Comparison of ENCODE assay signal across 23 mouse cellular contexts in genomic region chr1:87793138-87793449, GRCm38 (mm10). TPM values are rescaled to one million over a fixed set of nuclear protein-coding genes. Genes with fewer than 3 reads are reported as not detected.
DNase-seq lines count a peak whose midpoint lies in the region; ATAC-seq and TF ChIP-seq lines count a peak whose summit lies in the region.
"Had no signal": no experiment of that assay in that cellular context is flagged by ENCODE, and none has a peak within 500 bp of the region (broad histone marks: within the 10 kb centered on the region; RNA-seq: fewer than 3 reads in every experiment).

No protein-coding gene starts in this region.

- no peak for TF ChIP-seq EP300 in lung, postnatal 0 days (IDR thresholded peaks at IDR 0.05)

- H3K4me3 ChIP-seq in kidney, embryonic 15.5 days (replicated peaks), result no peak overlapping the region
- no peak overlapping the region for H3K4me3 ChIP-seq in kidney, adult 2 months (ENCODE audit: insufficient read depth, low read depth, low read length)
- H3K4me3 ChIP-seq in left cerebral cortex, adult 2 months, result no peak overlapping the region
- no peak overlapping the region for H3K4me3 ChIP-seq in brown adipose tissue, adult 24 weeks (ENCODE audit: insufficient read depth, low read depth, low read length)
- H3K4me3 ChIP-seq in lung, postnatal 0 days (ENCODE audit: low read depth, low read length), result no peak overlapping the region
- H3K4me3 ChIP-seq: embryonic facial prominence, embryonic 12.5 days; embryonic facial prominence, embryonic 15.5 days; heart, adult 2 months; heart, embryonic 10.5 days; heart, embryonic 13.5 days had no signal

- H3K9me3 ChIP-seq in kidney, embryonic 15.5 days (replicated peaks), result no peaks in the 10 kb centered on the region
- H3K9me3 ChIP-seq in lung, postnatal 0 days (ENCODE audit: low read length), result no peaks in the 10 kb centered on the region
- H3K9me3 ChIP-seq: embryonic facial prominence, embryonic 12.5 days; embryonic facial prominence, embryonic 15.5 days; heart, embryonic 10.5 days; heart, embryonic 13.5 days had no signal

- H3K9ac ChIP-seq in kidney, embryonic 15.5 days, result no peak overlapping the region
- no peak overlapping the region for H3K9ac ChIP-seq in lung, postnatal 0 days (replicated peaks; ENCODE audit: low read depth)
- H3K9ac ChIP-seq: embryonic facial prominence, embryonic 12.5 days; embryonic facial prominence, embryonic 15.5 days; forebrain, postnatal 0 days; heart, embryonic 13.5 days; hindbrain, embryonic 14.5 days had no signal

- TF ChIP-seq CTCF in kidney, adult 2 months (conservative IDR thresholded peaks at IDR 0.05; ENCODE audit: insufficient read depth, insufficient read length, low read depth, low read length), result no peak
- no peak for TF ChIP-seq CTCF in left cerebral cortex, adult 2 months (IDR thresholded peaks at IDR 0.05)
- TF ChIP-seq CTCF in lung, postnatal 0 days (IDR thresholded peaks at IDR 0.05), result no peak

- H3K27me3 ChIP-seq in kidney, embryonic 15.5 days, result no peaks in the 10 kb centered on the region
- H3K27me3 ChIP-seq in kidney, adult 2 months (replicated peaks; ENCODE audit: control insufficient read depth, insufficient read depth, low read length), result no peaks in the 10 kb centered on the region
- H3K27me3 ChIP-seq in lung, postnatal 0 days (replicated peaks; ENCODE audit: insufficient read depth, low read length), result no peaks in the 10 kb centered on the region
- H3K27me3 ChIP-seq: embryonic facial prominence, embryonic 12.5 days; embryonic facial prominence, embryonic 15.5 days; heart, embryonic 13.5 days had no signal

- H3K4me2 ChIP-seq in kidney, embryonic 15.5 days, result no peak overlapping the region
- no peak overlapping the region for H3K4me2 ChIP-seq in lung, postnatal 0 days (replicated peaks; ENCODE audit: low read depth, low read length)
- H3K4me2 ChIP-seq: embryonic facial prominence, embryonic 12.5 days; embryonic facial prominence, embryonic 15.5 days; heart, embryonic 13.5 days; hindbrain, embryonic 14.5 days had no signal

- peak; percentile 40; the same call in 1 of the 2 replicates for ATAC-seq in kidney, embryonic 15.5 days (replicated peaks; ENCODE audit: low FRiP score)
- no peak for ATAC-seq in lung, postnatal 0 days
- ATAC-seq: activated CD4-positive, CD25-positive, alpha-beta regulatory T cell, adult 4 months; CD4-positive, CD25-positive, alpha-beta regulatory T cell, adult 4 months; forebrain, embryonic 14.5 days; forebrain, postnatal 0 days; hindbrain, postnatal 0 days; inflammation-experienced regulatory T-cells, adult 6 months had no signal

- no peak for TF ChIP-seq POLR2A in kidney, adult 2 months (IDR thresholded peaks at IDR 0.05; ENCODE audit: low read depth, low read length)

- 62% methylated on average over 6 of the region's 6 CpGs for WGBS in kidney, embryonic 15.5 days
- 62% methylated on average over 6 of the region's 6 CpGs for WGBS in kidney, adult 2 months
- 86% methylated on average over 6 of the region's 6 CpGs for WGBS in lung, postnatal 0 days

- peaks cover 4% of the 10 kb centered on the region; the same call in 1 of the 2 replicates for H3K4me1 ChIP-seq in kidney, embryonic 15.5 days
- H3K4me1 ChIP-seq in kidney, adult 2 months (ENCODE audit: control insufficient read depth, insufficient read depth, low read length), result no peaks in the 10 kb centered on the region
- peaks cover 5% of the 10 kb centered on the region; the same call in 1 of the 2 replicates for H3K4me1 ChIP-seq in brown adipose tissue, adult 24 weeks (ENCODE audit: control insufficient read depth, insufficient read depth, insufficient read length, low read length)
- no peaks in the 10 kb centered on the region for H3K4me1 ChIP-seq in lung, postnatal 0 days (ENCODE audit: insufficient read depth, low read depth, low read length)
- H3K4me1 ChIP-seq: embryonic facial prominence, embryonic 12.5 days; embryonic facial prominence, embryonic 15.5 days; heart, embryonic 10.5 days; heart, embryonic 13.5 days had no signal

- H3K36me3 ChIP-seq in kidney, embryonic 15.5 days, result peaks cover 63% of the 10 kb centered on the region
- H3K36me3 ChIP-seq in kidney, adult 2 months (ENCODE audit: control insufficient read depth, insufficient read depth, low read length), result peaks cover 3% of the 10 kb centered on the region
- peaks cover 32% of the 10 kb centered on the region for H3K36me3 ChIP-seq in lung, postnatal 0 days (ENCODE audit: insufficient read depth, low read length)

- intact Hi-C loops in left cerebral cortex, adult 2 months (cut with DNase I), result loop anchor here (2.0 to 5.0 kb wide), 2 partner anchors 60 to 144 kb away; partner anchors contain the start of gene Dgkd

- no peak for DNase-seq in kidney, adult 2 months
- DNase-seq in left cerebral cortex, adult 2 months (ENCODE audit: extremely low spot score in 1 of 2, low spot score in 2 of 2), result no peak
- no peak for DNase-seq in left cerebral cortex, adult 18-20 months (ENCODE audit: low spot score in 2 of 2)
- DNase-seq in lung, postnatal 0 days (ENCODE audit: low spot score), result no peak
- DNase-seq: cerebellum, adult 9-11 months; forebrain, postnatal 0 days; gastrocnemius, postnatal 10 days; gastrocnemius, postnatal 36 days; heart, adult 2 months; heart, postnatal 14 days; heart, postnatal 4 days had no signal

- no peak overlapping the region for H3K27ac ChIP-seq in kidney, embryonic 15.5 days
- no peak overlapping the region for H3K27ac ChIP-seq in kidney, adult 2 months (ENCODE audit: insufficient read depth, low read depth, low read length)
- H3K27ac ChIP-seq in left cerebral cortex, adult 2 months, result peak overlapping the region; percentile 44; the same call in 1 of the 2 replicates
- H3K27ac ChIP-seq in brown adipose tissue, adult 24 weeks (replicated peaks; ENCODE audit: low read depth, low read length), result peak overlapping the region; percentile 30; the same call in 1 of the 2 replicates
- H3K27ac ChIP-seq in lung, postnatal 0 days (ENCODE audit: low read length), result no peak overlapping the region
- H3K27ac ChIP-seq: embryonic facial prominence, embryonic 12.5 days; embryonic facial prominence, embryonic 15.5 days; heart, adult 2 months; heart, embryonic 10.5 days; heart, embryonic 13.5 days; hindbrain, embryonic 14.5 days; hindbrain, postnatal 0 days had no signal

RNA-seq across cellular contexts. Expression of gene Sag, which starts 10.4 kb away (rescaled TPM):
- polyA plus RNA-seq in kidney, embryonic 15.5 days (2015; fragmentation: Nextera tagmentation; extraction: Ambion mirVana), result 3.0 and 3.1 TPM in 2 replicates
- polyA plus RNA-seq in kidney, adult 2 months (2012; rRNA removed), result 0.16 and 0.34 TPM in 2 replicates
- total RNA-seq in left cerebral cortex, adult 2 months (2021), result 1 to 10 TPM; 2.2 to 3.3 TPM
- 1 to 10 TPM; 2.7 to 3.0 TPM for total RNA-seq in left cerebral cortex, adult 18-20 months (2021)
- 0.59 and 1.4 TPM in 2 replicates for polyA plus RNA-seq in brown adipose tissue, adult 24 weeks (2012; ENCODE audit: insufficient read depth, insufficient read length, missing spikeins)
- polyA plus RNA-seq in lung, postnatal 0 days (2015; fragmentation: Nextera tagmentation; extraction: Ambion mirVana), result 0.38 and 0.49 TPM in 2 replicates

RNA-seq across cellular contexts. Expression of gene Atg16l1, which starts 37.4 kb away (rescaled TPM):
- polyA plus RNA-seq in kidney, embryonic 15.5 days (2015; fragmentation: Nextera tagmentation; extraction: Ambion mirVana), result 28.8 and 31.4 TPM in 2 replicates
- 19.8 and 20.0 TPM in 2 replicates for polyA plus RNA-seq in kidney, adult 2 months (2012; rRNA removed)
- 10 to 100 TPM; 69.1 to 69.5 TPM for total RNA-seq in left cerebral cortex, adult 2 months (2021)
- 10 to 100 TPM; 63.7 to 66.4 TPM for total RNA-seq in left cerebral cortex, adult 18-20 months (2021)
- polyA plus RNA-seq in brown adipose tissue, adult 24 weeks (2012; ENCODE audit: insufficient read depth, insufficient read length, missing spikeins), result 17.4 and 18.2 TPM in 2 replicates
- 21.5 and 21.7 TPM in 2 replicates for polyA plus RNA-seq in lung, postnatal 0 days (2015; fragmentation: Nextera tagmentation; extraction: Ambion mirVana)

RNA-seq across cellular contexts. Expression of gene Dgkd, which starts 60.0 kb away (rescaled TPM):
- polyA plus RNA-seq in kidney, embryonic 15.5 days (2015; fragmentation: Nextera tagmentation; extraction: Ambion mirVana), result 30.0 and 33.6 TPM in 2 replicates
- 31.4 and 32.1 TPM in 2 replicates for polyA plus RNA-seq in kidney, adult 2 months (2012; rRNA removed)
- 100 to 1,000 TPM in 1 of 2 experiments, 10 to 100 TPM in 1; 95.3 to 106 TPM for total RNA-seq in left cerebral cortex, adult 2 months (2021)
- total RNA-seq in left cerebral cortex, adult 18-20 months (2021), result 10 to 100 TPM; 96.9 to 97.1 TPM
- 59.1 and 61.6 TPM in 2 replicates for polyA plus RNA-seq in brown adipose tissue, adult 24 weeks (2012; ENCODE audit: insufficient read depth, insufficient read length, missing spikeins)
- polyA plus RNA-seq in lung, postnatal 0 days (2015; fragmentation: Nextera tagmentation; extraction: Ambion mirVana), result 24.3 and 25.5 TPM in 2 replicates

Comparison
In these comparisons a context has a peak if more than half of its experiments do, and no peak if none do; other contexts are left out.
1. H3K27ac ChIP-seq: peak in left cerebral cortex, adult 2 months (single experiment) and brown adipose tissue, adult 24 weeks (single experiment); none in kidney, embryonic 15.5 days (single experiment), kidney, adult 2 months (single experiment) and lung, postnatal 0 days (single experiment).